Mouse (Mus musculus): ENCODE measurements around the gene Sec31a.

DNA sequence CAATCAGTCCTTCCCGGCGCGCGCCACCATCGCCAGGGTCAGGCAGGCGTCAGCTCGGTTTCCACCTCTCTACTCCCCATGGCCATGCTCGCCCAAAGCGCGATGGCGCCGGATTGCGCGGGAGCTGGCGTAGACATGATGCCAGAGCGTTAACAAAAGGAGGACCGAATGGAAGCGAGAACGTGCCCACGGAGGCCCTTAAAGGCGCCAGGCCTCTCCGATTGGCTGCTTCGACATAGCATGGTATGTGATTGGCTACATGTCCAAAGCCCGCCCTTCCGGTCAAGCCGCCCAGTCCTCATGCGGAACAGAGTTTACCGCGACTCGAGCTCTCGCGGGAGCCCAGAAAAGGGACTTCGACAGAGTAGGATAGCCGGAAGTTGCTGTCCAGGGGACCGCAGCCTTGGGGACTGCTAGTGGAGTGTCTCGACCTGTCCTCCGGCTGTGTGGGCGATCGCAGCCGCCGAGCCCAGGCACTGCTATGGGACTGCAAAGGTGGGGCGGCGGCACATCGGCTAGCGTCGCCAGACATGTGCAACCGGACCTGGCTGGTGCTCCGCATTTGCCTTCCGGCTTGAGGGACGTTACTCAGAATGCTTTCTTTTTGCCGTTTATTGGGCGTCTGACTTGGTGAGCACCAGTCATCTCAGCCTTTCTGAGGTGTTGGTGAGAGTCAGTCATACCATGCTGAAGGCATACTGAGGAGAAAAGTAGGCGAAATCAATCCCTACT, 13.5 kb upstream of the Sec31a start:
- TF ChIP-seq CTCF (conservative IDR thresholded peaks at IDR 0.05; ENCODE audit: low read length) (no peak), POU5F1 (IDR thresholded peaks at IDR 0.05; ENCODE audit: borderline replicate concordance, low read length) (no peak), NANOG (IDR thresholded peaks at IDR 0.05; ENCODE audit: borderline replicate concordance, low read length) (no peak)

All from E14TG2a.4 (cell line).